26 mouse cellular contexts compared by ENCODE assay signal in genomic region chr6:83011255-83011654, GRCm38 (mm10). TPM values are rescaled to one million over a fixed set of nuclear protein-coding genes. Genes with fewer than 3 reads are reported as not detected.
A peak's percentile ranks its signal among the peaks of the same experiment; 100 is the strongest.
DNase-seq lines count a peak whose midpoint lies in the region; ATAC-seq and TF ChIP-seq lines count a peak whose summit lies in the region.
"Had no signal": no experiment of that assay in that cellular context is flagged by ENCODE, and none has a peak within 500 bp of the region (broad histone marks: within the 10 kb centered on the region; RNA-seq: fewer than 3 reads in every experiment).

No protein-coding gene starts in this region.

- no peak for TF ChIP-seq EP300 in liver, postnatal 0 days (IDR thresholded peaks at IDR 0.05; ENCODE audit: low read depth)
- no peak for TF ChIP-seq EP300 in stomach, postnatal 0 days (optimal IDR thresholded peaks at IDR 0.05)
- TF ChIP-seq EP300 in liver, embryonic 14.5 days (IDR thresholded peaks at IDR 0.05; ENCODE audit: low read depth): no peak

- H3K27ac ChIP-seq in liver, embryonic 11.5 days (ENCODE audit: low read depth, low read length): 0 out of 2 replicates have a peak overlapping the region, but pooled peaks have one; percentile 15
- H3K27ac ChIP-seq in liver, postnatal 0 days (ENCODE audit: low read depth): no peak overlapping the region
- peak overlapping the region; percentile 26; the same call in 1 of the 2 replicates for H3K27ac ChIP-seq in stomach, embryonic 15.5 days
- H3K27ac ChIP-seq in stomach, postnatal 0 days (replicated peaks): no peak overlapping the region
- peak overlapping the region; percentile 80 for H3K27ac ChIP-seq in liver, embryonic 14.5 days
- H3K27ac ChIP-seq in hindbrain, embryonic 10.5 days: no peak overlapping the region
- H3K27ac ChIP-seq: embryonic facial prominence, embryonic 10.5 days; embryonic facial prominence, embryonic 13.5 days; forebrain, embryonic 12.5 days; forebrain, embryonic 15.5 days; hindbrain, embryonic 14.5 days; hindbrain, postnatal 0 days had no signal

- DNase-seq in liver, embryonic 11.5 days (ENCODE audit: low spot score): no peak
- no peak for DNase-seq in liver, postnatal 0 days
- no peak for DNase-seq in stomach, postnatal 0 days (ENCODE audit: low spot score)
- DNase-seq in liver, embryonic 14.5 days (ENCODE audit: low read depth in 3 of 3, low spot score in 3 of 3): no peak
- DNase-seq in splenic B cell, adult 2 months (ENCODE audit: low read depth, low spot score): peak; percentile 38
- no peak for DNase-seq in hindbrain, embryonic 10.5 days (ENCODE audit: low spot score)
- DNase-seq in right cerebral cortex, postnatal 36 days (ENCODE audit: low spot score in 2 of 2): no peak
- DNase-seq: adrenal gland, adult 8-10 months; adrenal gland, postnatal 25 days; cerebellum, adult 11-12 months; cerebellum, adult 8-10 months; cerebellum, postnatal 10 days; cerebellum, postnatal 36 days; embryo, embryonic 11 days; gastrocnemius, postnatal 36 days; heart, postnatal 36 days had no signal

- WGBS in liver, embryonic 11.5 days: 76% methylated on average over 7 of the region's 7 CpGs
- 59% methylated on average over 7 of the region's 7 CpGs for whole genome bisulfite sequencing in liver, postnatal 0 days (ENCODE audit: insufficient replicate concordance)
- WGBS in stomach, embryonic 15.5 days: 84% methylated on average over 7 of the region's 7 CpGs
- WGBS in stomach, postnatal 0 days: 64% methylated on average over 7 of the region's 7 CpGs
- WGBS in liver, embryonic 14.5 days (ENCODE audit: insufficient replicate concordance): 72% methylated on average over 7 of the region's 7 CpGs
- WGBS in hindbrain, embryonic 10.5 days: 88% methylated on average over 7 of the region's 7 CpGs

- H3K27me3 ChIP-seq in liver, embryonic 11.5 days (replicated peaks; ENCODE audit: control insufficient read depth, insufficient read depth, low read length): no peaks in the 10 kb centered on the region
- no peaks in the 10 kb centered on the region for H3K27me3 ChIP-seq in liver, postnatal 0 days (ENCODE audit: insufficient read depth, low read length)
- H3K27me3 ChIP-seq in stomach, embryonic 15.5 days (replicated peaks): no peaks in the 10 kb centered on the region
- no peaks in the 10 kb centered on the region for H3K27me3 ChIP-seq in stomach, postnatal 0 days (ENCODE audit: control insufficient read depth, insufficient read depth, low read length)
- no peaks in the 10 kb centered on the region for H3K27me3 ChIP-seq in liver, embryonic 14.5 days (ENCODE audit: control insufficient read depth, insufficient read depth, low read length)
- H3K27me3 ChIP-seq in splenic B cell, adult 2 months (ENCODE audit: control insufficient read depth, insufficient read depth, low read length, poor library complexity, severe bottlenecking): no peaks in the 10 kb centered on the region
- H3K27me3 ChIP-seq in hindbrain, embryonic 10.5 days (ENCODE audit: insufficient read depth, poor library complexity, severe bottlenecking): no peaks in the 10 kb centered on the region
- H3K27me3 ChIP-seq: embryonic facial prominence, embryonic 13.5 days; forebrain, embryonic 15.5 days had no signal

- no peak overlapping the region for H3K4me3 ChIP-seq in liver, embryonic 11.5 days (ENCODE audit: low read depth, low read length)
- H3K4me3 ChIP-seq in liver, postnatal 0 days (ENCODE audit: low read depth, low read length): no peak overlapping the region
- no peak overlapping the region for H3K4me3 ChIP-seq in stomach, embryonic 15.5 days (replicated peaks)
- H3K4me3 ChIP-seq in stomach, postnatal 0 days (ENCODE audit: low read depth, low read length): no peak overlapping the region
- no peak overlapping the region for H3K4me3 ChIP-seq in liver, embryonic 14.5 days (ENCODE audit: insufficient read depth in 1 of 2, low read depth in 2 of 2, low read length in 2 of 2)
- H3K4me3 ChIP-seq in hindbrain, embryonic 10.5 days: no peak overlapping the region
- H3K4me3 ChIP-seq: embryonic facial prominence, embryonic 10.5 days; embryonic facial prominence, embryonic 13.5 days; forebrain, embryonic 12.5 days; forebrain, embryonic 15.5 days had no signal

- H3K4me2 ChIP-seq in liver, embryonic 11.5 days: no peak overlapping the region; the same call in 1 of the 2 replicates
- H3K4me2 ChIP-seq in liver, postnatal 0 days (ENCODE audit: low read depth, low read length): no peak overlapping the region
- no peak overlapping the region for H3K4me2 ChIP-seq in stomach, embryonic 15.5 days
- no peak overlapping the region for H3K4me2 ChIP-seq in stomach, postnatal 0 days (replicated peaks; ENCODE audit: low read depth)
- no peak overlapping the region for H3K4me2 ChIP-seq in liver, embryonic 14.5 days (ENCODE audit: low read depth)
- H3K4me2 ChIP-seq: embryonic facial prominence, embryonic 13.5 days; forebrain, embryonic 12.5 days; forebrain, embryonic 15.5 days; heart, embryonic 11.5 days; hindbrain, embryonic 14.5 days had no signal

- no peak for ATAC-seq in liver, embryonic 11.5 days (replicated peaks; ENCODE audit: low FRiP score)
- ATAC-seq in liver, postnatal 0 days: no peak
- ATAC-seq in stomach, embryonic 15.5 days (ENCODE audit: insufficient read depth, low FRiP score, low read depth): no peak
- ATAC-seq in stomach, postnatal 0 days (ENCODE audit: low FRiP score, low TSS enrichment): no peak
- no peak for ATAC-seq in liver, embryonic 14.5 days (ENCODE audit: insufficient read depth)
- ATAC-seq: activated CD4-positive, CD25-positive, alpha-beta regulatory T cell, adult 4 months; CD4-positive, CD25-positive, alpha-beta regulatory T cell, adult 4 months; forebrain, embryonic 15.5 days; hindbrain, postnatal 0 days had no signal

- no peak overlapping the region for H3K9ac ChIP-seq in liver, embryonic 11.5 days (ENCODE audit: low read depth, low read length)
- H3K9ac ChIP-seq in liver, postnatal 0 days (replicated peaks): no peak overlapping the region
- H3K9ac ChIP-seq in stomach, embryonic 15.5 days: no peak overlapping the region
- H3K9ac ChIP-seq in stomach, postnatal 0 days (ENCODE audit: low read length): no peak overlapping the region
- H3K9ac ChIP-seq in liver, embryonic 14.5 days (replicated peaks): no peak overlapping the region
- H3K9ac ChIP-seq: embryonic facial prominence, embryonic 13.5 days; forebrain, embryonic 12.5 days; forebrain, embryonic 15.5 days; hindbrain, embryonic 14.5 days had no signal

- TF ChIP-seq CTCF in liver, postnatal 0 days (IDR thresholded peaks at IDR 0.05; ENCODE audit: low read depth): no peak
- TF ChIP-seq CTCF in stomach, postnatal 0 days (IDR thresholded peaks at IDR 0.05; ENCODE audit: low read depth): no peak
- TF ChIP-seq CTCF in liver, embryonic 14.5 days (IDR thresholded peaks at IDR 0.05; ENCODE audit: low read depth): no peak

- peaks cover 36% of the 10 kb centered on the region for H3K4me1 ChIP-seq in liver, embryonic 11.5 days (replicated peaks; ENCODE audit: control insufficient read depth, insufficient read depth, low read length)
- peaks cover 40% of the 10 kb centered on the region for H3K4me1 ChIP-seq in liver, postnatal 0 days (ENCODE audit: insufficient read depth)
- H3K4me1 ChIP-seq in stomach, embryonic 15.5 days: no peaks in the 10 kb centered on the region
- H3K4me1 ChIP-seq in stomach, postnatal 0 days (replicated peaks; ENCODE audit: control insufficient read depth, insufficient read depth): no peaks in the 10 kb centered on the region
- peaks cover 58 to 66% of the 10 kb centered on the region in 2 experiments for H3K4me1 ChIP-seq in liver, embryonic 14.5 days (replicated peaks; ENCODE audit: control insufficient read depth in 2 of 2, insufficient read depth in 2 of 2, low read length in 1 of 2)
- H3K4me1 ChIP-seq in hindbrain, embryonic 10.5 days (replicated peaks): no peaks in the 10 kb centered on the region
- H3K4me1 ChIP-seq: forebrain, embryonic 12.5 days; forebrain, embryonic 15.5 days had no signal

- no peaks in the 10 kb centered on the region for H3K36me3 ChIP-seq in liver, embryonic 11.5 days (ENCODE audit: control insufficient read depth, insufficient read depth, low read length)
- H3K36me3 ChIP-seq in liver, postnatal 0 days (replicated peaks; ENCODE audit: insufficient read depth, low read length): no peaks in the 10 kb centered on the region
- no peaks in the 10 kb centered on the region for H3K36me3 ChIP-seq in stomach, embryonic 15.5 days
- no peaks in the 10 kb centered on the region for H3K36me3 ChIP-seq in stomach, postnatal 0 days (ENCODE audit: control insufficient read depth, insufficient read depth, low read length)
- H3K36me3 ChIP-seq in liver, embryonic 14.5 days (replicated peaks; ENCODE audit: control insufficient read depth, insufficient read depth, low read depth): no peaks in the 10 kb centered on the region
- H3K36me3 ChIP-seq in splenic B cell, adult 2 months (ENCODE audit: control insufficient read depth, insufficient read depth, low read length, poor library complexity, severe bottlenecking): no peaks in the 10 kb centered on the region
- H3K36me3 ChIP-seq in hindbrain, embryonic 10.5 days: no peaks in the 10 kb centered on the region
- H3K36me3 ChIP-seq: embryonic facial prominence, embryonic 10.5 days; embryonic facial prominence, embryonic 13.5 days; forebrain, embryonic 12.5 days; forebrain, embryonic 15.5 days had no signal

- no peaks in the 10 kb centered on the region for H3K9me3 ChIP-seq in liver, embryonic 11.5 days (ENCODE audit: control insufficient read depth, low read length)
- H3K9me3 ChIP-seq in liver, postnatal 0 days (ENCODE audit: low read length): no peaks in the 10 kb centered on the region
- no peaks in the 10 kb centered on the region for H3K9me3 ChIP-seq in stomach, embryonic 15.5 days
- H3K9me3 ChIP-seq in stomach, postnatal 0 days (ENCODE audit: control insufficient read depth, low read length): no peaks in the 10 kb centered on the region
- no peaks in the 10 kb centered on the region for H3K9me3 ChIP-seq in liver, embryonic 14.5 days (ENCODE audit: control insufficient read depth, low read length)
- H3K9me3 ChIP-seq in hindbrain, embryonic 10.5 days: no peaks in the 10 kb centered on the region
- H3K9me3 ChIP-seq: embryonic facial prominence, embryonic 10.5 days; embryonic facial prominence, embryonic 13.5 days; forebrain, embryonic 12.5 days; forebrain, embryonic 15.5 days had no signal

RNA-seq across cellular contexts. Expression of gene Dok1, which starts 22.0 kb away (rescaled TPM):
- 12.6 and 17.2 TPM in 2 replicates for polyA plus RNA-seq in liver, embryonic 11.5 days (2014; fragmentation: Nextera tagmentation; extraction: Ambion mirVana)
- polyA plus RNA-seq in liver, postnatal 0 days (2015; fragmentation: Nextera tagmentation; extraction: Ambion mirVana): 11.3 and 11.8 TPM in 2 replicates
- 11.9 and 14.3 TPM in 2 replicates for polyA plus RNA-seq in stomach, embryonic 15.5 days (2015; fragmentation: Nextera tagmentation; extraction: Ambion mirVana)
- polyA plus RNA-seq in stomach, postnatal 0 days (2015; fragmentation: Nextera tagmentation; extraction: Ambion mirVana): 8.3 TPM in 2 replicates
- 13.9 and 14.9 TPM in 2 replicates for polyA plus RNA-seq in liver, embryonic 14.5 days (2012; rRNA removed)
- polyA plus RNA-seq in liver, embryonic 14.5 days (2014; fragmentation: Nextera tagmentation; extraction: Ambion mirVana): 12.7 and 15.7 TPM in 2 replicates
- 7.7 and 8.6 TPM in 2 replicates for polyA plus RNA-seq in hindbrain, embryonic 10.5 days (2016; fragmentation: Nextera tagmentation; extraction: Ambion mirVana)

RNA-seq across cellular contexts. Expression of gene Loxl3, which starts 22.7 kb away (rescaled TPM):
- 5.0 and 6.2 TPM in 2 replicates for polyA plus RNA-seq in liver, embryonic 11.5 days (2014; fragmentation: Nextera tagmentation; extraction: Ambion mirVana)
- 1.2 and 1.7 TPM in 2 replicates for polyA plus RNA-seq in liver, postnatal 0 days (2015; fragmentation: Nextera tagmentation; extraction: Ambion mirVana)
- 14.2 and 16.2 TPM in 2 replicates for polyA plus RNA-seq in stomach, embryonic 15.5 days (2015; fragmentation: Nextera tagmentation; extraction: Ambion mirVana)
- 5.5 and 6.1 TPM in 2 replicates for polyA plus RNA-seq in stomach, postnatal 0 days (2015; fragmentation: Nextera tagmentation; extraction: Ambion mirVana)
- 0.92 and 1.6 TPM in 2 replicates for polyA plus RNA-seq in liver, embryonic 14.5 days (2012; rRNA removed)
- polyA plus RNA-seq in liver, embryonic 14.5 days (2014; fragmentation: Nextera tagmentation; extraction: Ambion mirVana): 1.1 TPM in 2 replicates
- polyA plus RNA-seq in hindbrain, embryonic 10.5 days (2016; fragmentation: Nextera tagmentation; extraction: Ambion mirVana): 10.5 and 10.7 TPM in 2 replicates

RNA-seq across cellular contexts. Expression of gene Aup1, which starts 43.1 kb away (rescaled TPM):
- polyA plus RNA-seq in liver, embryonic 11.5 days (2014; fragmentation: Nextera tagmentation; extraction: Ambion mirVana): 220 and 230 TPM in 2 replicates
- 175 and 180 TPM in 2 replicates for polyA plus RNA-seq in liver, postnatal 0 days (2015; fragmentation: Nextera tagmentation; extraction: Ambion mirVana)
- polyA plus RNA-seq in stomach, embryonic 15.5 days (2015; fragmentation: Nextera tagmentation; extraction: Ambion mirVana): 211 and 212 TPM in 2 replicates
- 135 and 150 TPM in 2 replicates for polyA plus RNA-seq in stomach, postnatal 0 days (2015; fragmentation: Nextera tagmentation; extraction: Ambion mirVana)
- 172 and 269 TPM in 2 replicates for polyA plus RNA-seq in liver, embryonic 14.5 days (2012; rRNA removed)
- 128 and 136 TPM in 2 replicates for polyA plus RNA-seq in liver, embryonic 14.5 days (2014; fragmentation: Nextera tagmentation; extraction: Ambion mirVana)
- polyA plus RNA-seq in hindbrain, embryonic 10.5 days (2016; fragmentation: Nextera tagmentation; extraction: Ambion mirVana): 169 and 179 TPM in 2 replicates

RNA-seq across cellular contexts. Expression of gene Htra2, which starts 43.8 kb away (rescaled TPM):
- 102 and 103 TPM in 2 replicates for polyA plus RNA-seq in liver, embryonic 11.5 days (2014; fragmentation: Nextera tagmentation; extraction: Ambion mirVana)
- polyA plus RNA-seq in liver, postnatal 0 days (2015; fragmentation: Nextera tagmentation; extraction: Ambion mirVana): 33.8 and 34.7 TPM in 2 replicates
- polyA plus RNA-seq in stomach, embryonic 15.5 days (2015; fragmentation: Nextera tagmentation; extraction: Ambion mirVana): 86.6 and 94.1 TPM in 2 replicates
- 31.3 and 35.7 TPM in 2 replicates for polyA plus RNA-seq in stomach, postnatal 0 days (2015; fragmentation: Nextera tagmentation; extraction: Ambion mirVana)
- polyA plus RNA-seq in liver, embryonic 14.5 days (2012; rRNA removed): 75.7 and 80.9 TPM in 2 replicates
- 54.3 and 54.9 TPM in 2 replicates for polyA plus RNA-seq in liver, embryonic 14.5 days (2014; fragmentation: Nextera tagmentation; extraction: Ambion mirVana)
- polyA plus RNA-seq in hindbrain, embryonic 10.5 days (2016; fragmentation: Nextera tagmentation; extraction: Ambion mirVana): 70.9 and 82.5 TPM in 2 replicates

RNA-seq across cellular contexts. Expression of gene Dqx1, which starts 46.4 kb away (rescaled TPM):
- 6.1 and 6.2 TPM in 2 replicates for polyA plus RNA-seq in liver, embryonic 11.5 days (2014; fragmentation: Nextera tagmentation; extraction: Ambion mirVana)
- 7.5 and 8.2 TPM in 2 replicates for polyA plus RNA-seq in liver, postnatal 0 days (2015; fragmentation: Nextera tagmentation; extraction: Ambion mirVana)
- polyA plus RNA-seq in stomach, embryonic 15.5 days (2015; fragmentation: Nextera tagmentation; extraction: Ambion mirVana): 5.4 and 7.1 TPM in 2 replicates
- 5.4 and 5.8 TPM in 2 replicates for polyA plus RNA-seq in stomach, postnatal 0 days (2015; fragmentation: Nextera tagmentation; extraction: Ambion mirVana)
- polyA plus RNA-seq in liver, embryonic 14.5 days (2012; rRNA removed): 7.7 and 7.8 TPM in 2 replicates
- 2.9 and 3.1 TPM in 2 replicates for polyA plus RNA-seq in liver, embryonic 14.5 days (2014; fragmentation: Nextera tagmentation; extraction: Ambion mirVana)
- 2.2 and 3.5 TPM in 2 replicates for polyA plus RNA-seq in hindbrain, embryonic 10.5 days (2016; fragmentation: Nextera tagmentation; extraction: Ambion mirVana)

Comparison
In these comparisons a context has a peak if more than half of its experiments do, and no peak if none do; other contexts are left out.
1. H3K27ac ChIP-seq: peak in liver, embryonic 11.5 days (single experiment), stomach, embryonic 15.5 days (single experiment) and liver, embryonic 14.5 days (single experiment); none in liver, postnatal 0 days (single experiment), stomach, postnatal 0 days (single experiment) and hindbrain, embryonic 10.5 days (single experiment).